Mouse (Mus musculus) neural tube, embryonic 14.5 days (tissue): ENCODE measurements around the gene Wfdc5. TPM values are rescaled to one million over a fixed set of nuclear protein-coding genes. Genes with fewer than 3 reads are reported as not detected.
A peak's percentile ranks its signal among the peaks of the same experiment; 100 is the strongest.

ENCODE experiments used
- ATAC-seq: fragments of 200-750 bp; cut with Nextera tagmentation; 2 replicates; pipeline ENCODE4 v1.8.0; 2017; ENCODE audit warnings: low read depth, mild to moderate bottlenecking, moderate TSS enrichment, moderate library complexity
- H3K27ac ChIP-seq: fragments of 300-500 bp; sonication (generic); 2 replicates; pipeline ENCODE4 v1.5.1; 2014; ENCODE audit warnings: low read depth, mild to moderate bottlenecking, control low read depth, low read length, moderate library complexity, mixed read lengths
- H3K27me3 ChIP-seq: fragments of 300-500 bp; sonication (generic); 2 replicates; pipeline ENCODE4 v1.6.1; 2014; ENCODE audit warnings: low read length; ENCODE audit not compliant: control insufficient read depth, insufficient read depth
- H3K36me3 ChIP-seq: fragments of 300-500 bp; sonication (generic); 2 replicates; pipeline ENCODE4 v1.6.1; 2014; ENCODE audit warnings: low read length, mixed read lengths; ENCODE audit not compliant: control insufficient read depth, insufficient read depth
- H3K4me1 ChIP-seq: fragments of 300-500 bp; sonication (generic); 2 replicates; pipeline ENCODE4 v1.6.1; 2014; ENCODE audit warnings: low read length; ENCODE audit not compliant: control insufficient read depth, insufficient read depth
- H3K4me2 ChIP-seq: fragments of 300-500 bp; sonication (generic); 2 replicates; pipeline ENCODE4 v1.6.1; 2014; ENCODE audit warnings: mild to moderate bottlenecking, low read depth, low read length, control low read depth
- H3K4me3 ChIP-seq: fragments of 300-500 bp; sonication (generic); 2 replicates; pipeline ENCODE4 v1.5.1; 2014; ENCODE audit warnings: low read depth, low read length, control low read depth, mixed read lengths
- H3K9ac ChIP-seq: fragments of 300-500 bp; sonication (generic); replicated peaks from 2 replicates; pipeline ENCODE4 v1.6.1; 2014; ENCODE audit warnings: low read depth, mild to moderate bottlenecking, control low read depth, low read length, mixed read lengths
- H3K9me3 ChIP-seq: fragments of 300-500 bp; sonication (generic); 2 replicates; pipeline ENCODE4 v1.6.1; 2016; ENCODE audit warnings: low read length; ENCODE audit not compliant: control insufficient read depth
- WGBS: fragments of 180-500 bp; shearing (Covaris S2); extraction: QIAGEN DNeasy Blood & Tissue Kit; methylation state at CpG from one replicate; pipeline ENCODE4 v1.1.7; 2014; 5-methylcytosine and 5-hydroxymethylcytosine counted together
- polyA plus RNA-seq: library from polyadenylated mRNA; unstranded; fragments of >200 nt; fragmentation: Nextera tagmentation; extraction: Ambion mirVana; gene quantifications from 2 replicates; pipeline ENCODE4 v1.2.1, GENCODE M21; 2014

The Wfdc5 gene
- polyA plus RNA-seq, 1 experiment from 2014 or later: not detected

GRCm38 (mm10) chr2:164164941-164165340, 17.6 kb downstream of the Wfdc5 start:
- Histone ChIP-seq H3K9me3 (no peaks in the 10 kb centered on the region), H3K27me3 (peaks cover 37% of the 10 kb centered on the region), H3K27ac (no peak overlapping the region), H3K4me3 (no peak overlapping the region), H3K4me1 (peaks cover 7% of the 10 kb centered on the region; the same call in 1 of the 2 replicates), H3K9ac (no peak overlapping the region), H3K4me2 (no peak overlapping the region), H3K36me3 (no peaks in the 10 kb centered on the region)
- ATAC-seq: no peak
- 88% methylated on average over 5 of the region's 5 CpGs for WGBS

GRCm38 (mm10) chr2:164161515-164162055, 21.0 kb downstream of the Wfdc5 start:
- no peak for ATAC-seq

GRCm38 (mm10) chr2:164158838-164159237, 23.7 kb downstream of the Wfdc5 start:
- Histone ChIP-seq H3K4me1 (no peaks in the 10 kb centered on the region), H3K4me2 (no peak overlapping the region), H3K36me3 (0 out of 2 replicates have a peak, but pooled peaks cover 3% of the 10 kb centered on the region), H3K9me3 (no peaks in the 10 kb centered on the region), H3K27me3 (no peaks in the 10 kb centered on the region), H3K4me3 (no peak overlapping the region), H3K27ac (no peak overlapping the region), H3K9ac (no peak overlapping the region)
- WGBS: 94% methylated on average over 2 of the region's 2 CpGs
- no peak for ATAC-seq

More at GRCm38 (mm10) chr2:164161515-164162055, 21.0 kb downstream of the Wfdc5 start:
- Histone ChIP-seq H3K27me3 (peaks cover 3% of the 10 kb centered on the region), H3K4me3 (no peak overlapping the region), H3K27ac (no peak overlapping the region), H3K9ac (no peak overlapping the region), H3K4me1 (no peaks in the 10 kb centered on the region), H3K9me3 (no peaks in the 10 kb centered on the region), H3K36me3 (no peaks in the 10 kb centered on the region), H3K4me2 (no peak overlapping the region)
- 88% methylated on average over 11 of the region's 11 CpGs for WGBS

- no peak for ATAC-seq
- WGBS: 93% methylated on average over 7 of the region's 7 CpGs
- H3K36me3 ChIP-seq: peaks cover 26% of the 10 kb centered on the region; the same call in 1 of the 2 replicates
Observed at GRCm38 (mm10) chr2:164156158-164156557, 26.4 kb downstream of the Wfdc5 start.

GRCm38 (mm10) chr2:164154007-164154406, 28.5 kb downstream of the Wfdc5 start:
- Histone ChIP-seq H3K4me3 (no peak overlapping the region), H3K36me3 (peaks cover 26% of the 10 kb centered on the region; the same call in 1 of the 2 replicates)

More at GRCm38 (mm10) chr2:164156158-164156557, 26.4 kb downstream of the Wfdc5 start:
- Histone ChIP-seq H3K9ac (no peak overlapping the region), H3K4me1 (no peaks in the 10 kb centered on the region), H3K4me2 (no peak overlapping the region), H3K27me3 (no peaks in the 10 kb centered on the region), H3K27ac (no peak overlapping the region), H3K9me3 (no peaks in the 10 kb centered on the region), H3K4me3 (no peak overlapping the region)

GRCm38 (mm10) chr2:164152341-164152740, 30.2 kb downstream of the Wfdc5 start:
- peaks cover 26% of the 10 kb centered on the region; the same call in 1 of the 2 replicates for H3K36me3 ChIP-seq
- H3K9me3 ChIP-seq: no peaks in the 10 kb centered on the region
- H3K4me2 ChIP-seq: no peak overlapping the region
- no peak overlapping the region for H3K9ac ChIP-seq
- no peaks in the 10 kb centered on the region for H3K27me3 ChIP-seq
- no peak overlapping the region for H3K27ac ChIP-seq
- H3K4me3 ChIP-seq: no peak overlapping the region
- WGBS: 95% methylated on average over 11 of the region's 11 CpGs
- 0 out of 2 replicates have a peak, but pooled peaks cover 3% of the 10 kb centered on the region for H3K4me1 ChIP-seq
- ATAC-seq: no peak

More at GRCm38 (mm10) chr2:164154007-164154406, 28.5 kb downstream of the Wfdc5 start:
- no peak overlapping the region for H3K4me2 ChIP-seq
- H3K9ac ChIP-seq: no peak overlapping the region
- no peaks in the 10 kb centered on the region for H3K9me3 ChIP-seq
- H3K4me1 ChIP-seq: 0 out of 2 replicates have a peak, but pooled peaks cover 3% of the 10 kb centered on the region
- 94% methylated on average over 10 of the region's 10 CpGs for WGBS
- no peak overlapping the region for H3K27ac ChIP-seq
- H3K27me3 ChIP-seq: no peaks in the 10 kb centered on the region
- no peak for ATAC-seq

GRCm38 (mm10) chr2:164150086-164150760, 32.3 kb downstream of the Wfdc5 start:
- Histone ChIP-seq H3K27ac (no peak overlapping the region), H3K9me3 (no peaks in the 10 kb centered on the region), H3K4me2 (no peak overlapping the region), H3K27me3 (no peaks in the 10 kb centered on the region), H3K4me1 (0 out of 2 replicates have a peak, but pooled peaks cover 3% of the 10 kb centered on the region), H3K36me3 (peaks cover 26% of the 10 kb centered on the region; the same call in 1 of the 2 replicates), H3K9ac (no peak overlapping the region), H3K4me3 (no peak overlapping the region)
- peak; percentile 54; the same call in 1 of the 2 replicates for ATAC-seq
- 28% methylated on average over 14 of the region's 14 CpGs for WGBS

GRCm38 (mm10) chr2:164146556-164146955, 36.0 kb downstream of the Wfdc5 start:
- Histone ChIP-seq H3K27ac (no peak overlapping the region), H3K27me3 (no peaks in the 10 kb centered on the region), H3K9me3 (no peaks in the 10 kb centered on the region), H3K4me2 (no peak overlapping the region), H3K9ac (no peak overlapping the region), H3K36me3 (peaks cover 3% of the 10 kb centered on the region; the same call in 1 of the 2 replicates), H3K4me1 (peaks cover 11% of the 10 kb centered on the region; the same call in 1 of the 2 replicates), H3K4me3 (no peak overlapping the region)
- ATAC-seq: no peak
- WGBS: 97% methylated on average over 12 of the region's 12 CpGs

GRCm38 (mm10) chr2:164144541-164144940, 38.0 kb downstream of the Wfdc5 start:
- no peak for ATAC-seq
- 89% methylated on average over 10 of the region's 10 CpGs for WGBS

More at GRCm38 (mm10) chr2:164144541-164144940, 38.0 kb downstream of the Wfdc5 start:
- Histone ChIP-seq H3K27me3 (no peaks in the 10 kb centered on the region), H3K4me3 (no peak overlapping the region), H3K4me1 (peaks cover 8% of the 10 kb centered on the region; the same call in 1 of the 2 replicates), H3K27ac (no peak overlapping the region), H3K36me3 (no peaks in the 10 kb centered on the region), H3K4me2 (no peak overlapping the region), H3K9ac (no peak overlapping the region), H3K9me3 (no peaks in the 10 kb centered on the region)
